Mouse (Mus musculus) cortical plate, adult 2 months (tissue): ENCODE results near the gene Lyrm7.

ENCODE experiments used
- CTCF ChIP-seq: fragments of 200-500 bp; IDR thresholded peaks from 2 replicates; pipeline ENCODE4 v1.5.1; 2011; ENCODE audit warnings: mild to moderate bottlenecking, control low read depth, low read length; ENCODE audit not compliant: insufficient read depth; ENCODE audit errors: extremely low read depth
- POLR2A ChIP-seq: fragments of 200-500 bp; IDR thresholded peaks from 2 replicates; pipeline ENCODE4 v1.6.1; 2011; ENCODE audit warnings: mild to moderate bottlenecking, low read length, control low read depth; ENCODE audit not compliant: insufficient read depth; ENCODE audit errors: extremely low read depth

GRCm38 (mm10) chr11:54807669-54808068 lies 53.0 kb downstream of the Lyrm7 start:
- TF ChIP-seq CTCF = no peak
- no peak for TF ChIP-seq POLR2A
